Mouse (Mus musculus) right cerebral cortex, postnatal 36 days (tissue): Measurements from ENCODE around the gene Glis3.

Experiments used
- DNase-seq, 2 experiments: peaks; one replicate each; pipeline ENCODE4 v3.0.0; 2022; ENCODE audit warnings: low spot score in 2 of 2, mixed read lengths in 1 of 2

Glis3 gene

GRCm38 (mm10) chr19:28247345-28247744 is 432.5 kb downstream of the Glis3 start:
- DNase-seq = no peak

GRCm38 (mm10) chr19:28246186-28246585 is 433.7 kb downstream of the Glis3 start:
- no peak for DNase-seq

DNA sequence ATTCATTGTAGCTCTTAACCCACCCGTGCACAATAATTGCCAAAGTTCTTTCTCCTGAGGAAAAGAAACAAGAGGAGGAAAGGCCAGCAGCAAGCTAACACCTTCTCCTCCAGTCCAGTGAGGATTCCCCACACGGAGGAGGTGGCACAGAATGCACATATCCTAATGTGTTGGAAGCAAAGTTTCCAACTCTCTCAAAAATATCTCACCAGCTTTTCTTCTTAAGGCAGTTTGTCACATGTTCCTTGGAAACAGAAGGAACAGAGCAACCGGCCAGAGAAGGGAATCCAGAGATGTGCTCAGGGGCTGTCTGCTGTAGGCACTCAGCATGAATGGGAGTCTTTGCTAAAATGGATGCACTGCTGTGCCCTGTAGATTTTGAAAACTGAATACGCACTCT is 441.8 kb downstream of the Glis3 start:
- DNase-seq = peak in 1 of 2 experiments; percentile 14

- no peak for DNase-seq
Measured at GRCm38 (mm10) chr19:28237621-28238020, 442.3 kb downstream of the Glis3 start.

- no peak for DNase-seq
Measured at GRCm38 (mm10) chr19:28235571-28235970, 444.3 kb downstream of the Glis3 start.

GRCm38 (mm10) chr19:28235096-28235495 is 444.8 kb downstream of the Glis3 start:
- peak in 1 of 2 experiments; percentile 12 for DNase-seq

GRCm38 (mm10) chr19:28234676-28235075 is 445.2 kb downstream of the Glis3 start:
- DNase-seq = no peak

DNA sequence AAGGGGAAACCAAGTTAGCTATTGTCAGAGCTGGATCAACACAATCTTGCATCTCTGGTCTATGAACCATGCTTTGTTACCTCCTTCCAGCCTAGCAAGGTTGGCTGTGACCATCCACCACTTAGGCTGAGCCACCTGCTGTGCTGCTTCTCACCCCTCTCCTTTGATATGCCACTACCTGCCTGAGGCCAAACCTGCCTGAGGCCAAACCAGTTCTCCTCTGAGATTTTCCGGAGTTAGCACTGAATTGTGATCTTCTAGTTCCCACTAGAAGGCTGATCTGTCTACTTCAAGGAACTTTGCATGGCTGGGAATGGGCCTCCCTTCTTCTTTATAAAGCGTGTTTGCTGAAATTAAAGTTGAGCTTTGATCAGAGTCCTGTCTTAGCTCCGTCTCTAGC is 448.4 kb downstream of the Glis3 start:
- no peak for DNase-seq

GRCm38 (mm10) chr19:28227526-28227925 is 452.4 kb downstream of the Glis3 start:
- DNase-seq = no peak

DNA sequence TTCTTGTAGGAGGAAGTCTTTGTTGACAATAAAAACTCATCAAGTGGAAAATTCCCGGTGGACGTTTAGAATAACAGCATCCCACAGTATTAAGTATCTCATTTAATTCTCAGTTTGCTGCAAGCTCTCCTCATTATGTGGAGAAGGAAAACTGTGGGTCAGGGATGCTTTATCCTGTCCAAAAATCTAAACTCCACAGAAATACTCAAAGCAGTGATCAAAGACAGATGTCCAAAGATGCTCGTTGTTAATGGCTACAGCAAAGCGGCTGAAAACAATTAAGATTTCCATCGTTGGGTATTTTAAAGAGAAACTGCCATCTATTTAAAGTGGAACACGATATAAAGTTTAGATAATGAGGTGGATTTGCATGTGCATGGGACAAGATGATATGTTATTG is 454.2 kb downstream of the Glis3 start:
- DNase-seq = no peak

DNA sequence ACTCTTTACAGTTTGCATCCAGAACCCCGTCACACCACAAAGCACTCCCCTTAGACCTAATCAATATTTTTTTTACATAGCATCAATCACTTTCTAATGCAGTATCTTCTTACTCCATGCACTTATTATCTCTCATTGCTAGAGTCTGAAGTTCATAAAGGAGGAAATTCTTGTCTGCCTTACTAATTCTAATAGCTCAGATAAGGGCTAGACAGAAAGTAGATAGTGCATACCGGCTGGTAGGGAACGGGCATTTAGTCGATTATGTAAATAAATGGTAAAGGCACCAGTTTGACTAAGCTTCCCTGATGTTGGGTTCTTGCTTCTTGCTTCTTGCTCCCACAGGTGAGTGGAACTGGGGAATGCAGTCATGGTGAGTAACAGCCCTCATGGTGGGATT is 468.2 kb downstream of the Glis3 start:
- no peak for DNase-seq
